Mouse (Mus musculus) embryonic fibroblast, embryonic 13.5 days (primary cell): ENCODE results near the gene Prepl.

Source experiments
- CTCF ChIP-seq: IDR thresholded peaks from 2 replicates; pipeline ENCODE4 v1.5.1; 2011; ENCODE audit warnings: mild to moderate bottlenecking, control low read depth, low read length, moderate library complexity, borderline replicate concordance; ENCODE audit not compliant: insufficient read depth
- POLR2A ChIP-seq: IDR thresholded peaks from 2 replicates; pipeline ENCODE4 v1.6.1; 2011; ENCODE audit warnings: low read depth, mild to moderate bottlenecking, control low read depth, low read length, moderate library complexity

DNA sequence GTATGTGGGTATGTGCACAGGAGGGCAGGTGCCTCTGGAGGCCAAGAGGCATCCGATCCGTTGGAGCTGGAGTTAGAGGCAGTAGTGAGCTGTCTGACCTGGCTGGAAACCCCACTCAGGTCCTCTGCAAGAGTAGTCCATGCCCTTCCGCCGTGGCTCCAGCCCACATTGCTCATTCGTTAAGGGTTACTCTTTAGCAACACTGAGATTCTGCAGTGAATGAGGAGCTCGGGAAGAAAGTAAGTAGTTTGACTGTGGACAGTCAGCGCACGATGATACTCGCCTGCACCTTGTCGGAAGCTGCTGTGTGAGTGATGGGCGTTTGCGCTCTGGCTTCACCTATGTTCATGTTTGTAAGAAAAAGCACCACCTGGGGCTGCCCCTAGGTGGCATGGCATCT is 44.9 kb downstream of the Prepl start:
- TF ChIP-seq CTCF (no peak), POLR2A (no peak)
